Mouse (Mus musculus) liver, embryonic 14.5 days (tissue): ENCODE measurements around the gene Cacnb2.

Experiments used
- CTCF ChIP-seq: IDR thresholded peaks from 2 replicates; pipeline ENCODE4 v1.5.1; 2016; ENCODE audit warnings: antibody characterized with exemption, low read depth, control low read depth
- EP300 ChIP-seq: IDR thresholded peaks from 2 replicates; pipeline ENCODE4 v1.6.1; 2016; ENCODE audit warnings: antibody characterized with exemption, low read depth

- TF ChIP-seq CTCF (no peak), EP300 (no peak)
Measured at GRCm38 (mm10) chr2:14988451-14988850, 385.6 kb downstream of the Cacnb2 start.
